Mouse (Mus musculus): ENCODE data around the gene Otud7b.

- TF ChIP-seq POLR2A (IDR thresholded peaks at IDR 0.05; ENCODE audit: extremely low read depth, insufficient read depth, low read length) (no peak), CTCF (IDR thresholded peaks at IDR 0.05; ENCODE audit: low read depth, low read length) (no peak)
Measured at GRCm38 (mm10) chr3:96082100-96082499, 22.2 kb upstream of the Otud7b start.
